Mouse (Mus musculus): ENCODE measurements around the gene Rcn1. TPM values are rescaled to one million over a fixed set of nuclear protein-coding genes. Genes with fewer than 3 reads are reported as not detected.

Rcn1 gene
- polyA plus RNA-seq, 1 experiment from 2014 or later, result 201 TPM

GRCm38 (mm10) chr2:105416660-105417348 is 17.7 kb upstream of the Rcn1 start:
- Histone ChIP-seq H3K9ac (no peak overlapping the region), H3K4me2 (replicated peaks) (no peak overlapping the region), H3K27me3 (no peaks in the 10 kb centered on the region), H3K4me3 (no peak overlapping the region), H3K4me1 (peaks cover 11% of the 10 kb centered on the region), H3K36me3 (no peaks in the 10 kb centered on the region), H3K9me3 (0 out of 2 replicates have a peak, but pooled peaks cover 3% of the 10 kb centered on the region), H3K27ac (no peak overlapping the region)
- WGBS, result 54% methylated on average over 8 of the region's 8 CpGs
- ATAC-seq (ENCODE audit: insufficient number of reproducible peaks, insufficient read depth, low FRiP score, low TSS enrichment), result no peak

GRCm38 (mm10) chr2:105416046-105416659 is 17.0 kb upstream of the Rcn1 start:
- Histone ChIP-seq H3K36me3 (no peaks in the 10 kb centered on the region), H3K9ac (no peak overlapping the region), H3K9me3 (0 out of 2 replicates have a peak, but pooled peaks cover 3% of the 10 kb centered on the region), H3K4me2 (replicated peaks) (no peak overlapping the region), H3K4me3 (no peak overlapping the region), H3K27ac (no peak overlapping the region), H3K4me1 (peaks cover 11% of the 10 kb centered on the region), H3K27me3 (no peaks in the 10 kb centered on the region)
- ATAC-seq (ENCODE audit: insufficient number of reproducible peaks, insufficient read depth, low FRiP score, low TSS enrichment), result no peak
- 60% methylated on average over 7 of the region's 7 CpGs for WGBS

- Histone ChIP-seq H3K4me1 (peaks cover 11% of the 10 kb centered on the region), H3K4me3 (no peak overlapping the region), H3K9ac (no peak overlapping the region), H3K4me2 (replicated peaks) (no peak overlapping the region), H3K27me3 (no peaks in the 10 kb centered on the region), H3K36me3 (no peaks in the 10 kb centered on the region), H3K9me3 (no peaks in the 10 kb centered on the region), H3K27ac (no peak overlapping the region)
- WGBS, result 76% methylated on average over 2 of the region's 2 CpGs
- no peak for ATAC-seq (ENCODE audit: insufficient number of reproducible peaks, insufficient read depth, low FRiP score, low TSS enrichment)
Observed at GRCm38 (mm10) chr2:105414309-105414708, 15.2 kb upstream of the Rcn1 start.

- Histone ChIP-seq H3K27ac (no peak overlapping the region), H3K4me1 (no peaks in the 10 kb centered on the region), H3K9me3 (no peaks in the 10 kb centered on the region), H3K4me2 (replicated peaks) (no peak overlapping the region), H3K4me3 (no peak overlapping the region), H3K27me3 (no peaks in the 10 kb centered on the region), H3K36me3 (no peaks in the 10 kb centered on the region), H3K9ac (no peak overlapping the region)
- no peak for ATAC-seq (ENCODE audit: insufficient number of reproducible peaks, insufficient read depth, low FRiP score, low TSS enrichment)
- 84% methylated on average over 1 of the region's 1 CpGs for WGBS
Observed at GRCm38 (mm10) chr2:105409253-105409652, 10.1 kb upstream of the Rcn1 start.

- H3K4me3 ChIP-seq, result no peak overlapping the region
- H3K9ac ChIP-seq, result no peak overlapping the region
- no peak for ATAC-seq (ENCODE audit: insufficient number of reproducible peaks, insufficient read depth, low FRiP score, low TSS enrichment)
- H3K4me2 ChIP-seq (replicated peaks), result no peak overlapping the region
- H3K27ac ChIP-seq, result no peak overlapping the region
- H3K36me3 ChIP-seq, result no peaks in the 10 kb centered on the region
- H3K27me3 ChIP-seq, result no peaks in the 10 kb centered on the region
- no peaks in the 10 kb centered on the region for H3K9me3 ChIP-seq
- WGBS, result 79% methylated on average over 4 of the region's 4 CpGs
- no peaks in the 10 kb centered on the region for H3K4me1 ChIP-seq
Observed at GRCm38 (mm10) chr2:105408511-105408910, 9.4 kb upstream of the Rcn1 start.

GRCm38 (mm10) chr2:105402180-105402579 is 3.1 kb upstream of the Rcn1 start:
- no peak for ATAC-seq (ENCODE audit: insufficient number of reproducible peaks, insufficient read depth, low FRiP score, low TSS enrichment)
- no peak overlapping the region for H3K4me2 ChIP-seq (replicated peaks)
- H3K36me3 ChIP-seq, result no peaks in the 10 kb centered on the region
- H3K4me3 ChIP-seq, result no peak overlapping the region
- no peak overlapping the region for H3K27ac ChIP-seq
- H3K27me3 ChIP-seq, result no peaks in the 10 kb centered on the region
- WGBS, result 81% methylated on average over 2 of the region's 2 CpGs
- H3K9ac ChIP-seq, result no peak overlapping the region
- H3K9me3 ChIP-seq, result no peaks in the 10 kb centered on the region
- H3K4me1 ChIP-seq, result peaks cover 9% of the 10 kb centered on the region

GRCm38 (mm10) chr2:105400558-105400957 is 1.4 kb upstream of the Rcn1 start:
- Histone ChIP-seq H3K27ac (no peak overlapping the region), H3K9ac (no peak overlapping the region), H3K27me3 (no peaks in the 10 kb centered on the region), H3K4me3 (no peak overlapping the region), H3K36me3 (no peaks in the 10 kb centered on the region), H3K4me2 (replicated peaks) (no peak overlapping the region), H3K4me1 (peaks cover 19% of the 10 kb centered on the region), H3K9me3 (no peaks in the 10 kb centered on the region)
- no peak for ATAC-seq (ENCODE audit: insufficient number of reproducible peaks, insufficient read depth, low FRiP score, low TSS enrichment)
- 85% methylated on average over 4 of the region's 4 CpGs for WGBS

GRCm38 (mm10) chr2:105398636-105399084 is 459 bp downstream of the Rcn1 start:
- WGBS, result 1% methylated on average over 31 of the region's 31 CpGs
- H3K4me2 ChIP-seq (replicated peaks), result peak overlapping the region; percentile 72
- H3K4me3 ChIP-seq, result peak overlapping the region; percentile 68
- ATAC-seq (ENCODE audit: insufficient number of reproducible peaks, insufficient read depth, low FRiP score, low TSS enrichment), result peak; percentile 81
- peaks cover 13% of the 10 kb centered on the region for H3K36me3 ChIP-seq
- peak overlapping the region; percentile 86 for H3K9ac ChIP-seq
- peaks cover 23% of the 10 kb centered on the region for H3K4me1 ChIP-seq
- no peaks in the 10 kb centered on the region for H3K9me3 ChIP-seq
- H3K27ac ChIP-seq, result peak overlapping the region; percentile 98
- H3K27me3 ChIP-seq, result no peaks in the 10 kb centered on the region

- Histone ChIP-seq H3K9me3 (no peaks in the 10 kb centered on the region), H3K27me3 (no peaks in the 10 kb centered on the region), H3K36me3 (peaks cover 17% of the 10 kb centered on the region), H3K4me3 (peak overlapping the region; percentile 68), H3K4me1 (peaks cover 23% of the 10 kb centered on the region), H3K4me2 (replicated peaks) (peak overlapping the region; percentile 72), H3K27ac (peak overlapping the region; percentile 98; the same call in 1 of the 2 replicates), H3K9ac (peak overlapping the region; percentile 86)
- WGBS, result 27% methylated on average over 5 of the region's 5 CpGs
- ATAC-seq (ENCODE audit: insufficient number of reproducible peaks, insufficient read depth, low FRiP score, low TSS enrichment), result no peak
Observed at GRCm38 (mm10) chr2:105397446-105398211, 1.5 kb downstream of the Rcn1 start.

- H3K27ac ChIP-seq, result no peak overlapping the region
- H3K4me1 ChIP-seq, result peaks cover 23% of the 10 kb centered on the region
- no peak overlapping the region for H3K4me3 ChIP-seq
- no peak overlapping the region for H3K9ac ChIP-seq
- peaks cover 32% of the 10 kb centered on the region for H3K36me3 ChIP-seq
- H3K4me2 ChIP-seq (replicated peaks), result no peak overlapping the region
- no peak for ATAC-seq (ENCODE audit: insufficient number of reproducible peaks, insufficient read depth, low FRiP score, low TSS enrichment)
- H3K27me3 ChIP-seq, result no peaks in the 10 kb centered on the region
- 94% methylated on average over 9 of the region's 9 CpGs for WGBS
- no peaks in the 10 kb centered on the region for H3K9me3 ChIP-seq
Observed at GRCm38 (mm10) chr2:105396066-105396465, 3.1 kb downstream of the Rcn1 start.

GRCm38 (mm10) chr2:105394375-105394774 is 4.7 kb downstream of the Rcn1 start:
- no peak for ATAC-seq (ENCODE audit: insufficient number of reproducible peaks, insufficient read depth, low FRiP score, low TSS enrichment)

More at GRCm38 (mm10) chr2:105394375-105394774, 4.7 kb downstream of the Rcn1 start:
- Histone ChIP-seq H3K4me2 (replicated peaks) (no peak overlapping the region), H3K9me3 (no peaks in the 10 kb centered on the region), H3K4me1 (peaks cover 23% of the 10 kb centered on the region), H3K4me3 (no peak overlapping the region), H3K9ac (no peak overlapping the region), H3K27ac (no peak overlapping the region), H3K36me3 (peaks cover 46% of the 10 kb centered on the region), H3K27me3 (no peaks in the 10 kb centered on the region)
- 91% methylated on average over 4 of the region's 4 CpGs for WGBS

Measured in embryonic facial prominence, embryonic 12.5 days (tissue).